Mouse (Mus musculus): ENCODE data around the gene Vmn2r13. TPM values are rescaled to one million over a fixed set of nuclear protein-coding genes. Genes with fewer than 3 reads are reported as not detected.

The Vmn2r13 gene
- polyA plus RNA-seq (2014; fragmentation: Illumina TruSeq; extraction: RNeasy Lipid Tissue Mini Kit (QIAGEN cat#74804); ENCODE audit: low read depth, low replicate concordance) = not detected

GRCm38 (mm10) chr5:109192099-109192498 lies at the start of gene Vmn2r13:
TSS of gene Vmn2r13 (minus strand) at chr5:109192199.

GRCm38 (mm10) chr5:109224608-109225007 lies 32.6 kb upstream of the Vmn2r13 start, which contains the start of gene Vmn2r14:
TSS of gene Vmn2r14 (minus strand) at chr5:109224708.

Other genes with a start within 250 kb of the Vmn2r13 start
- not detected for gene Vmn2r10, start 185.7 kb downstream of the Vmn2r13 start, polyA plus RNA-seq (2014; fragmentation: Illumina TruSeq; extraction: RNeasy Lipid Tissue Mini Kit (QIAGEN cat#74804); ENCODE audit: low read depth, low replicate concordance)
- gene Vmn2r11, start 132.6 kb downstream of the Vmn2r13 start, polyA plus RNA-seq (2014; fragmentation: Illumina TruSeq; extraction: RNeasy Lipid Tissue Mini Kit (QIAGEN cat#74804); ENCODE audit: low read depth, low replicate concordance) = not detected
- gene Vmn2r12, start 94.2 kb downstream of the Vmn2r13 start, polyA plus RNA-seq (2014; fragmentation: Illumina TruSeq; extraction: RNeasy Lipid Tissue Mini Kit (QIAGEN cat#74804); ENCODE audit: low read depth, low replicate concordance) = not detected
- gene Vmn2r14, start 32.5 kb upstream of the Vmn2r13 start, polyA plus RNA-seq (2014; fragmentation: Illumina TruSeq; extraction: RNeasy Lipid Tissue Mini Kit (QIAGEN cat#74804); ENCODE audit: low read depth, low replicate concordance) = not detected
- gene Vmn2r15, start 105.4 kb upstream of the Vmn2r13 start, polyA plus RNA-seq (2014; fragmentation: Illumina TruSeq; extraction: RNeasy Lipid Tissue Mini Kit (QIAGEN cat#74804); ENCODE audit: low read depth, low replicate concordance) = not detected
- not detected for gene Vmn2r16, start 138.0 kb upstream of the Vmn2r13 start, polyA plus RNA-seq (2014; fragmentation: Illumina TruSeq; extraction: RNeasy Lipid Tissue Mini Kit (QIAGEN cat#74804); ENCODE audit: low read depth, low replicate concordance)
- gene Vmn2r17, start 227.5 kb upstream of the Vmn2r13 start, polyA plus RNA-seq (2014; fragmentation: Illumina TruSeq; extraction: RNeasy Lipid Tissue Mini Kit (QIAGEN cat#74804); ENCODE audit: low read depth, low replicate concordance) = not detected